Comparison of ENCODE assay signal across 13 mouse cellular contexts in genomic region chr2:70388645-70389044, GRCm38 (mm10).
DNase-seq lines count a peak whose midpoint lies in the region; ATAC-seq and TF ChIP-seq lines count a peak whose summit lies in the region.
"Had no signal": no experiment of that assay in that cellular context is flagged by ENCODE, and none has a peak within 500 bp of the region (broad histone marks: within the 10 kb centered on the region; RNA-seq: fewer than 3 reads in every experiment).

No protein-coding gene starts in this region.

- H3K4me1 ChIP-seq in limb, embryonic 14.5 days (ENCODE audit: control insufficient read depth, insufficient read depth, low read length), result peaks cover 6% of the 10 kb centered on the region

- intact Hi-C loops in heart, postnatal 10 days (cut with DNase I), result no loop called here
- intact Hi-C loops in heart, postnatal 36 days (cut with DNase I), result no loop called here

- ATAC-seq in limb, embryonic 14.5 days (ENCODE audit: low FRiP score, low read depth), result peak; percentile 34; the same call in 1 of the 2 replicates

- H3K27ac ChIP-seq in limb, embryonic 14.5 days (replicated peaks; ENCODE audit: low read depth, low read length), result no peak overlapping the region
- H3K27ac ChIP-seq: liver, embryonic 14.5 days; macrophage; neural tube, embryonic 13.5 days had no signal

- H3K9me3 ChIP-seq in limb, embryonic 14.5 days (ENCODE audit: control insufficient read depth, low read length), result no peaks in the 10 kb centered on the region
- H3K9me3 ChIP-seq: neural tube, embryonic 13.5 days had no signal

- H3K36me3 ChIP-seq in limb, embryonic 14.5 days (ENCODE audit: control insufficient read depth, insufficient read depth, low read length), result no peaks in the 10 kb centered on the region
- H3K36me3 ChIP-seq: neural tube, embryonic 13.5 days had no signal

- 0 out of 2 replicates have a peak, but pooled peaks cover 4% of the 10 kb centered on the region for H3K27me3 ChIP-seq in limb, embryonic 14.5 days (ENCODE audit: control insufficient read depth, insufficient read depth, low read length)
- H3K27me3 ChIP-seq: neural tube, embryonic 13.5 days had no signal

- peak; percentile 37 for DNase-seq in embryo, embryonic 10.5 days (ENCODE audit: low spot score)
- DNase-seq in embryo, embryonic 10 days (ENCODE audit: low spot score), result no peak
- peak; percentile 1 to 9 for DNase-seq in heart, postnatal 10 days
- DNase-seq in heart, postnatal 36 days, result no peak
- peak; percentile 3 for DNase-seq in R1 (ENCODE audit: low read depth, low spot score)
- DNase-seq in limb, embryonic 14.5 days (ENCODE audit: low spot score), result peak; percentile 61
- DNase-seq in cerebellum, postnatal 14 days, result no peak
- DNase-seq in spleen, postnatal 36 days (ENCODE audit: low spot score in 2 of 2), result no peak
- DNase-seq: cerebellum, postnatal 25 days; gastrocnemius, postnatal 14 days had no signal

- H3K4me3 ChIP-seq in limb, embryonic 14.5 days (replicated peaks; ENCODE audit: low read length), result no peak overlapping the region
- H3K4me3 ChIP-seq: neural tube, embryonic 13.5 days had no signal

- H3K9ac ChIP-seq in limb, embryonic 14.5 days (ENCODE audit: low read depth, low read length, severe bottlenecking), result no peak overlapping the region
- H3K9ac ChIP-seq: liver, embryonic 14.5 days; neural tube, embryonic 13.5 days had no signal

- no peak for TF ChIP-seq POLR2A in limb, embryonic 14.5 days (IDR thresholded peaks at IDR 0.05; ENCODE audit: borderline replicate concordance, extremely low read depth, insufficient read depth, insufficient read length)

- no peak overlapping the region; the same call in 1 of the 2 replicates for H3K4me2 ChIP-seq in limb, embryonic 14.5 days (replicated peaks; ENCODE audit: low read depth, low read length, severe bottlenecking)
- H3K4me2 ChIP-seq: neural tube, embryonic 13.5 days had no signal

- 20% methylated on average over 6 of the region's 6 CpGs for WGBS in limb, embryonic 14.5 days

Comparison
In these comparisons a context has a peak if more than half of its experiments do, and no peak if none do; other contexts are left out.
1. DNase-seq: peak in embryo, embryonic 10.5 days (single experiment), heart, postnatal 10 days (2 of 2), R1 (single experiment) and limb, embryonic 14.5 days (single experiment); none in embryo, embryonic 10 days (single experiment), heart, postnatal 36 days (0 of 2), cerebellum, postnatal 14 days (0 of 2) and spleen, postnatal 36 days (0 of 2).